Mouse (Mus musculus): ENCODE results near the gene Susd2. TPM values are rescaled to one million over a fixed set of nuclear protein-coding genes. Genes with fewer than 3 reads are reported as not detected.

Gene Susd2
- polyA plus RNA-seq, 1 experiment, result 193 TPM

- H3K27me3 ChIP-seq (replicated peaks; ENCODE audit: control insufficient read depth, insufficient read depth, low read length), result no peaks in the 10 kb centered on the region
- H3K4me3 ChIP-seq (ENCODE audit: insufficient read depth, low read depth, low read length), result no peak overlapping the region
- H3K36me3 ChIP-seq (ENCODE audit: control insufficient read depth, insufficient read depth, low read length), result no peaks in the 10 kb centered on the region
- 0 out of 2 replicates have a peak overlapping the region, but pooled peaks have one; percentile 37 for H3K27ac ChIP-seq (ENCODE audit: insufficient read depth, low read depth, low read length)
- TF ChIP-seq POLR2A (IDR thresholded peaks at IDR 0.05; ENCODE audit: low read depth, low read length), result no peak
- TF ChIP-seq CTCF (conservative IDR thresholded peaks at IDR 0.05; ENCODE audit: insufficient read depth, insufficient read length, low read depth, low read length), result no peak
- H3K4me1 ChIP-seq (ENCODE audit: control insufficient read depth, insufficient read depth, low read length), result peaks cover 14% of the 10 kb centered on the region
- peak; percentile 64 for DNase-seq
- WGBS, result 14% methylated on average over 5 of the region's 5 CpGs
Measured at GRCm38 (mm10) chr10:75588336-75588735, 55.5 kb downstream of the Susd2 start.

GRCm38 (mm10) chr10:75587781-75588180 is 56.0 kb downstream of the Susd2 start:
- no peaks in the 10 kb centered on the region for H3K27me3 ChIP-seq (replicated peaks; ENCODE audit: control insufficient read depth, insufficient read depth, low read length)
- peak overlapping the region; percentile 1; the same call in 1 of the 2 replicates for H3K27ac ChIP-seq (ENCODE audit: insufficient read depth, low read depth, low read length)
- TF ChIP-seq POLR2A (IDR thresholded peaks at IDR 0.05; ENCODE audit: low read depth, low read length), result no peak
- TF ChIP-seq CTCF (conservative IDR thresholded peaks at IDR 0.05; ENCODE audit: insufficient read depth, insufficient read length, low read depth, low read length), result no peak
- 40% methylated on average over 4 of the region's 4 CpGs for WGBS
- peak; percentile 31 for DNase-seq
- H3K36me3 ChIP-seq (ENCODE audit: control insufficient read depth, insufficient read depth, low read length), result no peaks in the 10 kb centered on the region
- peaks cover 14% of the 10 kb centered on the region for H3K4me1 ChIP-seq (ENCODE audit: control insufficient read depth, insufficient read depth, low read length)
- no peak overlapping the region for H3K4me3 ChIP-seq (ENCODE audit: insufficient read depth, low read depth, low read length)

Other genes starting within 250 kb of the Susd2 start
- 58.4 and 58.5 TPM in 2 replicates for gene Upb1, start 242.9 kb downstream of the Susd2 start, polyA plus RNA-seq (2012; rRNA removed)
- gene Snrpd3, start 126.5 kb downstream of the Susd2 start, polyA plus RNA-seq (2012; rRNA removed), result 27.0 and 41.2 TPM in 2 replicates
- 124 and 164 TPM in 2 replicates for gene Gucd1, start 126.0 kb downstream of the Susd2 start, polyA plus RNA-seq (2012; rRNA removed)
- 2.1 and 2.2 TPM in 2 replicates for gene Lrrc75b, start 83.7 kb downstream of the Susd2 start, polyA plus RNA-seq (2012; rRNA removed)
- gene Ggt1, start 82.4 kb downstream of the Susd2 start, polyA plus RNA-seq (2012; rRNA removed), result 881 and 1,007 TPM in 2 replicates
- 34.5 and 48.3 TPM in 2 replicates for gene Ggt5, start 54.7 kb downstream of the Susd2 start, polyA plus RNA-seq (2012; rRNA removed)
- 24.6 and 27.3 TPM in 2 replicates for gene Cabin1, start 120.3 kb upstream of the Susd2 start, polyA plus RNA-seq (2012; rRNA removed)
- gene Ddt, start 129.4 kb upstream of the Susd2 start, polyA plus RNA-seq (2012; rRNA removed), result 408 and 410 TPM in 2 replicates
- not detected in 2 replicates for gene Gm20441, start 136.9 kb upstream of the Susd2 start, polyA plus RNA-seq (2012; rRNA removed)
- 97.4 and 108 TPM in 2 replicates for gene Gstt3, start 137.4 kb upstream of the Susd2 start, polyA plus RNA-seq (2012; rRNA removed)
- 492 and 514 TPM in 2 replicates for gene Gstt1, start 154.6 kb upstream of the Susd2 start, polyA plus RNA-seq (2012; rRNA removed)
- gene Gstt4, start 178.5 kb upstream of the Susd2 start, polyA plus RNA-seq (2012; rRNA removed), result 0.11 and 0.23 TPM in 2 replicates
- gene Gstt2, start 193.4 kb upstream of the Susd2 start, polyA plus RNA-seq (2012; rRNA removed), result 1,054 and 1,473 TPM in 2 replicates
- 3,280 and 4,796 TPM in 2 replicates for gene Mif, start 216.2 kb upstream of the Susd2 start, polyA plus RNA-seq (2012; rRNA removed)
- 5.0 and 6.4 TPM in 2 replicates for gene Derl3, start 249.4 kb upstream of the Susd2 start, polyA plus RNA-seq (2012; rRNA removed)

Measured in kidney, adult 2 months (tissue).